Comparison of ENCODE assay signal across 25 mouse cellular contexts in genomic region chr10:120465121-120465520, GRCm38 (mm10). TPM values are rescaled to one million over a fixed set of nuclear protein-coding genes. Genes with fewer than 3 reads are reported as not detected.
"Had no signal": no experiment of that assay in that cellular context is flagged by ENCODE, and none has a peak within 500 bp of the region (broad histone marks: within the 10 kb centered on the region; RNA-seq: fewer than 3 reads in every experiment).

No protein-coding gene starts in this region.

- H3K27ac ChIP-seq: heart, adult 2 months; heart, embryonic 13.5 days; heart, embryonic 15.5 days; hindbrain, embryonic 13.5 days; hindbrain, embryonic 15.5 days; hindbrain, postnatal 0 days; layer of hippocampus, adult 2 months; left cerebral cortex, adult 2 months; limb, embryonic 10.5 days; liver, embryonic 13.5 days; liver, embryonic 15.5 days had no signal

- H3K4me1 ChIP-seq: heart, embryonic 15.5 days had no signal

- H3K36me3 ChIP-seq: heart, embryonic 15.5 days; hindbrain, embryonic 13.5 days; hindbrain, embryonic 15.5 days; liver, embryonic 15.5 days had no signal

- H3K4me3 ChIP-seq: heart, adult 2 months; heart, embryonic 13.5 days; heart, embryonic 15.5 days; hindbrain, embryonic 13.5 days; hindbrain, embryonic 15.5 days; layer of hippocampus, adult 2 months; left cerebral cortex, adult 2 months; limb, embryonic 10.5 days; limb, embryonic 12.5 days; liver, embryonic 13.5 days; liver, embryonic 15.5 days had no signal

- H3K27me3 ChIP-seq: heart, embryonic 13.5 days; heart, embryonic 15.5 days; hindbrain, embryonic 13.5 days; hindbrain, embryonic 15.5 days; limb, embryonic 12.5 days; liver, embryonic 13.5 days; liver, embryonic 15.5 days had no signal

- H3K9ac ChIP-seq: heart, embryonic 13.5 days; heart, embryonic 15.5 days; hindbrain, embryonic 13.5 days; hindbrain, embryonic 15.5 days; limb, embryonic 12.5 days; liver, embryonic 13.5 days; liver, embryonic 15.5 days had no signal

- DNase-seq: gastrocnemius, postnatal 14 days; gastrocnemius, postnatal 36 days; heart, adult 11 months; heart, adult 2 months; heart, postnatal 14 days; heart, postnatal 36 days; kidney, adult 11 months; kidney, adult 2 months; kidney, postnatal 10 days; kidney, postnatal 25 days; kidney, postnatal 4 days; liver; liver, embryonic 13.5 days had no signal

- H3K9me3 ChIP-seq: heart, embryonic 13.5 days; heart, embryonic 15.5 days; hindbrain, embryonic 13.5 days; hindbrain, embryonic 15.5 days; limb, embryonic 10.5 days; limb, embryonic 12.5 days; liver, embryonic 13.5 days; liver, embryonic 15.5 days had no signal

- ATAC-seq: hindbrain, postnatal 0 days had no signal

- H3K4me2 ChIP-seq: heart, embryonic 11.5 days; heart, embryonic 13.5 days; heart, embryonic 15.5 days; hindbrain, embryonic 13.5 days; hindbrain, embryonic 15.5 days; limb, embryonic 12.5 days; liver, embryonic 11.5 days; liver, embryonic 13.5 days; liver, embryonic 15.5 days had no signal

RNA-seq across cellular contexts. Expression of gene Hmga2, which starts 11.1 kb away (rescaled TPM):
- polyA plus RNA-seq: heart, adult 2 months had no signal
